Mouse (Mus musculus): ENCODE measurements around the gene Ces5a.

- TF ChIP-seq CTCF (conservative IDR thresholded peaks at IDR 0.05; ENCODE audit: insufficient read depth, insufficient read length, low read depth, low read length) (no peak), POLR2A (IDR thresholded peaks at IDR 0.05; ENCODE audit: low read depth, low read length) (no peak)
Observed at GRCm38 (mm10) chr8:93564634-93565033, 29.0 kb upstream of the Ces5a start.

Measured in kidney, adult 2 months (tissue).